Mouse (Mus musculus): ENCODE data around the gene Heatr5a.

- TF ChIP-seq GATA1 (IDR thresholded peaks at IDR 0.05; ENCODE audit: borderline replicate concordance, low read length): no peak
- TF ChIP-seq FLI1 (IDR thresholded peaks at IDR 0.05; ENCODE audit: low read length): no peak
Measured at GRCm38 (mm10) chr12:51845261-51845660, 125.9 kb downstream of the Heatr5a start.

All from megakaryocyte, embryonic 14.5 days (primary cell).